Mouse (Mus musculus) neural tube, embryonic 12.5 days (tissue): ENCODE measurements at regions not wholly inside any gene's neighbourhood (a gene's known extent, or its start where the extent isn't known, plus 50 kb on each side); places are given as distances from the start of the nearest gene placed in this dataset.
A peak's percentile ranks its signal among the peaks of the same experiment; 100 is the strongest.

Experiments
- ATAC-seq: fragments of 200-750 bp; cut with Nextera tagmentation; 2 replicates; pipeline ENCODE4 v1.8.0; 2017; ENCODE audit warnings: low read depth, mild to moderate bottlenecking, moderate TSS enrichment, moderate library complexity; ENCODE audit not compliant: low FRiP score
- H3K27ac ChIP-seq: fragments of 300-500 bp; sonication (generic); 2 replicates; pipeline ENCODE4 v1.5.1; 2016
- H3K27me3 ChIP-seq: fragments of 300-500 bp; sonication (generic); replicated peaks from 2 replicates; pipeline ENCODE4 v1.6.1; 2016; ENCODE audit warnings: mild to moderate bottlenecking
- H3K36me3 ChIP-seq: fragments of 300-500 bp; sonication (generic); 2 replicates; pipeline ENCODE4 v1.6.1; 2016; ENCODE audit warnings: mild to moderate bottlenecking
- H3K4me1 ChIP-seq: fragments of 300-500 bp; sonication (generic); 2 replicates; pipeline ENCODE4 v1.6.1; 2016
- H3K4me2 ChIP-seq: fragments of 300-500 bp; sonication (generic); replicated peaks from 2 replicates; pipeline ENCODE4 v1.6.1; 2016; ENCODE audit warnings: mild to moderate bottlenecking
- H3K4me3 ChIP-seq: fragments of 300-500 bp; sonication (generic); 2 replicates; pipeline ENCODE4 v1.5.1; 2016
- H3K9ac ChIP-seq: fragments of 300-500 bp; sonication (generic); 2 replicates; pipeline ENCODE4 v1.6.1; 2016; ENCODE audit warnings: mild to moderate bottlenecking
- H3K9me3 ChIP-seq: fragments of 300-500 bp; sonication (generic); 2 replicates; pipeline ENCODE4 v1.6.1; 2016; ENCODE audit warnings: mild to moderate bottlenecking
- WGBS: fragments of 180-500 bp; shearing (Covaris S2); methylation state at CpG from one replicate; pipeline ENCODE4 v1.1.7; 2016; 5-methylcytosine and 5-hydroxymethylcytosine counted together

GRCm38 (mm10) chr15:7591486-7591885 is 193.3 kb upstream of the Egflam start:
- Histone ChIP-seq H3K36me3 (no peaks in the 10 kb centered on the region), H3K27me3 (no peaks in the 10 kb centered on the region), H3K4me3 (no peak overlapping the region), H3K9ac (no peak overlapping the region), H3K4me1 (no peaks in the 10 kb centered on the region), H3K4me2 (no peak overlapping the region), H3K27ac (no peak overlapping the region), H3K9me3 (no peaks in the 10 kb centered on the region)
- ATAC-seq, result no peak

GRCm38 (mm10) chr15:7597335-7597734 is 199.1 kb upstream of the Egflam start:
- no peaks in the 10 kb centered on the region for H3K27me3 ChIP-seq
- no peak overlapping the region for H3K4me2 ChIP-seq
- no peaks in the 10 kb centered on the region for H3K9me3 ChIP-seq
- no peak overlapping the region for H3K9ac ChIP-seq
- H3K36me3 ChIP-seq, result no peaks in the 10 kb centered on the region
- H3K4me1 ChIP-seq, result no peaks in the 10 kb centered on the region
- H3K27ac ChIP-seq, result no peak overlapping the region
- H3K4me3 ChIP-seq, result no peak overlapping the region
- no peak for ATAC-seq
- 86% methylated on average over 4 of the region's 4 CpGs for WGBS

- H3K36me3 ChIP-seq, result no peaks in the 10 kb centered on the region
- ATAC-seq, result no peak
Measured at GRCm38 (mm10) chr15:7597805-7598204, 199.6 kb upstream of the Egflam start.

GRCm38 (mm10) chr15:7601540-7601939 is 203.3 kb upstream of the Egflam start:
- WGBS, result 85% methylated on average over 2 of the region's 2 CpGs
- ATAC-seq, result no peak
- Histone ChIP-seq H3K4me1 (no peaks in the 10 kb centered on the region), H3K27me3 (no peaks in the 10 kb centered on the region), H3K9ac (no peak overlapping the region), H3K36me3 (no peaks in the 10 kb centered on the region), H3K4me3 (no peak overlapping the region), H3K27ac (no peak overlapping the region), H3K4me2 (no peak overlapping the region), H3K9me3 (no peaks in the 10 kb centered on the region)

More at GRCm38 (mm10) chr15:7597805-7598204, 199.6 kb upstream of the Egflam start:
- Histone ChIP-seq H3K27me3 (no peaks in the 10 kb centered on the region), H3K4me3 (no peak overlapping the region), H3K9ac (no peak overlapping the region), H3K9me3 (no peaks in the 10 kb centered on the region), H3K27ac (no peak overlapping the region), H3K4me2 (no peak overlapping the region), H3K4me1 (no peaks in the 10 kb centered on the region)

GRCm38 (mm10) chr15:7604847-7605246 is 205.8 kb upstream of the Gdnf start:
- ATAC-seq, result no peak
- Histone ChIP-seq H3K4me2 (no peak overlapping the region), H3K4me3 (no peak overlapping the region), H3K4me1 (no peaks in the 10 kb centered on the region), H3K27me3 (no peaks in the 10 kb centered on the region), H3K27ac (no peak overlapping the region), H3K9ac (no peak overlapping the region), H3K9me3 (no peaks in the 10 kb centered on the region), H3K36me3 (no peaks in the 10 kb centered on the region)
- 85% methylated on average over 3 of the region's 3 CpGs for WGBS

GRCm38 (mm10) chr15:7617954-7618353 is 192.7 kb upstream of the Gdnf start:
- WGBS, result 30% methylated on average over 2 of the region's 2 CpGs
- Histone ChIP-seq H3K4me3 (no peak overlapping the region), H3K9me3 (no peaks in the 10 kb centered on the region), H3K4me1 (no peaks in the 10 kb centered on the region), H3K36me3 (no peaks in the 10 kb centered on the region), H3K27ac (no peak overlapping the region), H3K9ac (no peak overlapping the region), H3K27me3 (no peaks in the 10 kb centered on the region), H3K4me2 (no peak overlapping the region)
- ATAC-seq, result 0 out of 2 replicates have a peak, but pooled peaks have one; percentile 37

GRCm38 (mm10) chr15:7623026-7623425 is 187.6 kb upstream of the Gdnf start:
- Histone ChIP-seq H3K4me1 (no peaks in the 10 kb centered on the region), H3K4me2 (no peak overlapping the region), H3K9ac (no peak overlapping the region), H3K36me3 (no peaks in the 10 kb centered on the region), H3K27ac (no peak overlapping the region), H3K27me3 (no peaks in the 10 kb centered on the region), H3K4me3 (no peak overlapping the region), H3K9me3 (no peaks in the 10 kb centered on the region)
- WGBS, result 80% methylated on average over 2 of the region's 2 CpGs
- no peak for ATAC-seq

GRCm38 (mm10) chr15:7624689-7625472 is 185.8 kb upstream of the Gdnf start:
- H3K9me3 ChIP-seq, result no peaks in the 10 kb centered on the region

GRCm38 (mm10) chr15:7629826-7630225 is 180.8 kb upstream of the Gdnf start:
- Histone ChIP-seq H3K4me1 (no peaks in the 10 kb centered on the region), H3K36me3 (no peaks in the 10 kb centered on the region), H3K27ac (no peak overlapping the region), H3K27me3 (no peaks in the 10 kb centered on the region), H3K4me3 (no peak overlapping the region), H3K4me2 (no peak overlapping the region), H3K9ac (no peak overlapping the region), H3K9me3 (no peaks in the 10 kb centered on the region)
- ATAC-seq, result no peak
- WGBS, result 91% methylated on average over 4 of the region's 4 CpGs

More at GRCm38 (mm10) chr15:7624689-7625472, 185.8 kb upstream of the Gdnf start:
- Histone ChIP-seq H3K4me2 (no peak overlapping the region), H3K4me3 (no peak overlapping the region), H3K4me1 (no peaks in the 10 kb centered on the region), H3K9ac (no peak overlapping the region), H3K27ac (no peak overlapping the region), H3K36me3 (no peaks in the 10 kb centered on the region), H3K27me3 (no peaks in the 10 kb centered on the region)
- WGBS, result 70% methylated on average over 6 of the region's 6 CpGs
- no peak for ATAC-seq

GRCm38 (mm10) chr15:7635234-7635633 is 175.4 kb upstream of the Gdnf start:
- no peak overlapping the region for H3K27ac ChIP-seq
- no peaks in the 10 kb centered on the region for H3K4me1 ChIP-seq
- H3K9me3 ChIP-seq, result no peaks in the 10 kb centered on the region
- WGBS, result 53% methylated on average over 8 of the region's 8 CpGs
- no peak for ATAC-seq
- H3K9ac ChIP-seq, result no peak overlapping the region
- H3K27me3 ChIP-seq, result no peaks in the 10 kb centered on the region
- no peaks in the 10 kb centered on the region for H3K36me3 ChIP-seq
- H3K4me2 ChIP-seq, result no peak overlapping the region
- H3K4me3 ChIP-seq, result no peak overlapping the region

GRCm38 (mm10) chr15:7639444-7639843 is 171.2 kb upstream of the Gdnf start:
- Histone ChIP-seq H3K27ac (no peak overlapping the region), H3K4me2 (no peak overlapping the region), H3K9ac (no peak overlapping the region), H3K4me1 (no peaks in the 10 kb centered on the region), H3K9me3 (no peaks in the 10 kb centered on the region), H3K27me3 (no peaks in the 10 kb centered on the region), H3K36me3 (no peaks in the 10 kb centered on the region), H3K4me3 (no peak overlapping the region)
- ATAC-seq, result no peak
- 87% methylated on average over 6 of the region's 6 CpGs for WGBS

- H3K4me2 ChIP-seq, result no peak overlapping the region
- no peak overlapping the region for H3K27ac ChIP-seq
- H3K4me1 ChIP-seq, result no peaks in the 10 kb centered on the region
- 54% methylated on average over 2 of the region's 2 CpGs for WGBS
- no peaks in the 10 kb centered on the region for H3K27me3 ChIP-seq
- no peak overlapping the region for H3K4me3 ChIP-seq
- no peaks in the 10 kb centered on the region for H3K9me3 ChIP-seq
- H3K36me3 ChIP-seq, result no peaks in the 10 kb centered on the region
- no peak for ATAC-seq
- no peak overlapping the region for H3K9ac ChIP-seq
Measured at GRCm38 (mm10) chr15:7642075-7642474, 168.6 kb upstream of the Gdnf start.

- 53% methylated on average over 3 of the region's 3 CpGs for WGBS
- Histone ChIP-seq H3K4me1 (no peaks in the 10 kb centered on the region), H3K9ac (no peak overlapping the region), H3K27me3 (no peaks in the 10 kb centered on the region), H3K4me3 (no peak overlapping the region), H3K9me3 (no peaks in the 10 kb centered on the region), H3K36me3 (no peaks in the 10 kb centered on the region), H3K4me2 (no peak overlapping the region), H3K27ac (no peak overlapping the region)
- ATAC-seq, result no peak
Measured at GRCm38 (mm10) chr15:7650705-7651104, 159.9 kb upstream of the Gdnf start.
